Mouse (Mus musculus): ENCODE data around the gene Xrra1. TPM values are rescaled to one million over a fixed set of nuclear protein-coding genes. Genes with fewer than 3 reads are reported as not detected.

Gene Xrra1
- polyA plus RNA-seq, 2 experiments: 0.20 to 0.25 TPM

- H3K9ac ChIP-seq (ENCODE audit: low read depth, low read length, severe bottlenecking): no peak overlapping the region
- 86% methylated on average over 6 of the region's 6 CpGs for WGBS
- H3K4me2 ChIP-seq (replicated peaks; ENCODE audit: low read depth, low read length, severe bottlenecking): no peak overlapping the region
- no peak for TF ChIP-seq POLR2A (IDR thresholded peaks at IDR 0.05; ENCODE audit: borderline replicate concordance, extremely low read depth, insufficient read depth, insufficient read length)
- no peaks in the 10 kb centered on the region for H3K36me3 ChIP-seq (ENCODE audit: control insufficient read depth, insufficient read depth, low read length)
- no peak for DNase-seq (ENCODE audit: low spot score)
- no peaks in the 10 kb centered on the region for H3K27me3 ChIP-seq (ENCODE audit: control insufficient read depth, insufficient read depth, low read length)
- no peak overlapping the region for H3K27ac ChIP-seq (replicated peaks; ENCODE audit: low read depth, low read length)
- H3K9me3 ChIP-seq (ENCODE audit: control insufficient read depth, low read length): no peaks in the 10 kb centered on the region
- no peak overlapping the region for H3K4me3 ChIP-seq (replicated peaks; ENCODE audit: low read length)
- no peaks in the 10 kb centered on the region for H3K4me1 ChIP-seq (ENCODE audit: control insufficient read depth, insufficient read depth, low read length)
- no peak for ATAC-seq (ENCODE audit: low FRiP score, low read depth)
These were observed 35.6 kb downstream of the Xrra1 start for GRCm38 (mm10) chr7:99894478-99894877.

GRCm38 (mm10) chr7:99896905-99897304, 38.0 kb downstream of the Xrra1 start:
- no peak for TF ChIP-seq POLR2A (IDR thresholded peaks at IDR 0.05; ENCODE audit: borderline replicate concordance, extremely low read depth, insufficient read depth, insufficient read length)
- Histone ChIP-seq H3K36me3 (ENCODE audit: control insufficient read depth, insufficient read depth, low read length) (no peaks in the 10 kb centered on the region), H3K27me3 (ENCODE audit: control insufficient read depth, insufficient read depth, low read length) (no peaks in the 10 kb centered on the region), H3K9me3 (ENCODE audit: control insufficient read depth, low read length) (no peaks in the 10 kb centered on the region), H3K9ac (ENCODE audit: low read depth, low read length, severe bottlenecking) (no peak overlapping the region), H3K27ac (replicated peaks; ENCODE audit: low read depth, low read length) (no peak overlapping the region), H3K4me1 (ENCODE audit: control insufficient read depth, insufficient read depth, low read length) (no peaks in the 10 kb centered on the region), H3K4me2 (replicated peaks; ENCODE audit: low read depth, low read length, severe bottlenecking) (no peak overlapping the region), H3K4me3 (replicated peaks; ENCODE audit: low read length) (no peak overlapping the region)
- no peak for ATAC-seq (ENCODE audit: low FRiP score, low read depth)
- DNase-seq (ENCODE audit: low spot score): no peak
- 82% methylated on average over 4 of the region's 4 CpGs for WGBS

GRCm38 (mm10) chr7:99902208-99902607, 43.3 kb downstream of the Xrra1 start:
- TF ChIP-seq POLR2A (IDR thresholded peaks at IDR 0.05; ENCODE audit: borderline replicate concordance, extremely low read depth, insufficient read depth, insufficient read length): no peak
- WGBS: 65% methylated on average over 4 of the region's 4 CpGs
- Histone ChIP-seq H3K36me3 (ENCODE audit: control insufficient read depth, insufficient read depth, low read length) (no peaks in the 10 kb centered on the region), H3K4me3 (replicated peaks; ENCODE audit: low read length) (no peak overlapping the region), H3K27me3 (ENCODE audit: control insufficient read depth, insufficient read depth, low read length) (no peaks in the 10 kb centered on the region), H3K4me2 (replicated peaks; ENCODE audit: low read depth, low read length, severe bottlenecking) (no peak overlapping the region), H3K9me3 (ENCODE audit: control insufficient read depth, low read length) (no peaks in the 10 kb centered on the region), H3K27ac (replicated peaks; ENCODE audit: low read depth, low read length) (no peak overlapping the region), H3K9ac (ENCODE audit: low read depth, low read length, severe bottlenecking) (no peak overlapping the region), H3K4me1 (ENCODE audit: control insufficient read depth, insufficient read depth, low read length) (no peaks in the 10 kb centered on the region)
- DNase-seq (ENCODE audit: low spot score) (no peak), ATAC-seq (ENCODE audit: low FRiP score, low read depth) (no peak)

DNA sequence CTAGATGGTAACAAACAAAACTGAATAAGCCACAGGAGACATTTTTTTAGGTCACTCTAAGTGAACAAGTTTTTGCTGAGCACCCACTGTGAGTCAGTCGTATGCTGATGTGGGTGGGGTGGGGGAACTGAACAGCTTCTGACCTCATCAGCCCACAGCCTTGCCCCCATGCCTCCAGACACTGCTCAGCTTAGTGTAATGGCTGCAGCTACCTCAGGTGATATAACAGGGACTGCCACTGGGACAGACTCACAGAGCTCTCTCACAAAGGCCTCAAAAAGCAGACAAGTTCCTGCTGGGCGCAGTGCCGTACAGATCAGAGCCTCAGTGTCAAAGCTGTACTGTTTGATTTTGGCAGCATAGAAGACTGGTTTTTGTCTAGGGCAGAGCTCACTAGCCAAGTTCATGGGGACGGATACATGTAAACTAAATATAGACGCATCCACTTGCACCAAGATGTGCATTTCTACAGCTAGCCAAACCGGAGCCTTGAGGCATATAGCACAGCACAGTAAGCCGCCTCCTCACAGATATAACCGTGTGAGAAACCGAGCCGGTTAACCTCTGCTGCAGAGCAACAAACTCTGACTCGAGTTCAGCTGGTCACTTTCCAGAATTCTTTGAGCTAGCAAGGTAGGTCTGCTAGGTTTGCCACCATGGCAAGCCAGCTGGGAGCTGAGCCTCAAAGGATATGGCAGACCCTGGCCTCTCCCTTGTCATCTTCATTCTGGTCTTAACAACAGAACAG, 44.2 kb downstream of the Xrra1 start:
- no peak for TF ChIP-seq POLR2A (IDR thresholded peaks at IDR 0.05; ENCODE audit: borderline replicate concordance, extremely low read depth, insufficient read depth, insufficient read length)
- H3K4me2 ChIP-seq (replicated peaks; ENCODE audit: low read depth, low read length, severe bottlenecking): no peak overlapping the region
- H3K9ac ChIP-seq (ENCODE audit: low read depth, low read length, severe bottlenecking): no peak overlapping the region
- H3K9me3 ChIP-seq (ENCODE audit: control insufficient read depth, low read length): no peaks in the 10 kb centered on the region
- no peaks in the 10 kb centered on the region for H3K36me3 ChIP-seq (ENCODE audit: control insufficient read depth, insufficient read depth, low read length)
- 69% methylated on average over 11 of the region's 11 CpGs for WGBS
- H3K27ac ChIP-seq (replicated peaks; ENCODE audit: low read depth, low read length): no peak overlapping the region
- no peak overlapping the region for H3K4me3 ChIP-seq (replicated peaks; ENCODE audit: low read length)
- ATAC-seq (ENCODE audit: low FRiP score, low read depth): no peak
- H3K27me3 ChIP-seq (ENCODE audit: control insufficient read depth, insufficient read depth, low read length): no peaks in the 10 kb centered on the region
- H3K4me1 ChIP-seq (ENCODE audit: control insufficient read depth, insufficient read depth, low read length): no peaks in the 10 kb centered on the region
- no peak for DNase-seq (ENCODE audit: low spot score)

DNA sequence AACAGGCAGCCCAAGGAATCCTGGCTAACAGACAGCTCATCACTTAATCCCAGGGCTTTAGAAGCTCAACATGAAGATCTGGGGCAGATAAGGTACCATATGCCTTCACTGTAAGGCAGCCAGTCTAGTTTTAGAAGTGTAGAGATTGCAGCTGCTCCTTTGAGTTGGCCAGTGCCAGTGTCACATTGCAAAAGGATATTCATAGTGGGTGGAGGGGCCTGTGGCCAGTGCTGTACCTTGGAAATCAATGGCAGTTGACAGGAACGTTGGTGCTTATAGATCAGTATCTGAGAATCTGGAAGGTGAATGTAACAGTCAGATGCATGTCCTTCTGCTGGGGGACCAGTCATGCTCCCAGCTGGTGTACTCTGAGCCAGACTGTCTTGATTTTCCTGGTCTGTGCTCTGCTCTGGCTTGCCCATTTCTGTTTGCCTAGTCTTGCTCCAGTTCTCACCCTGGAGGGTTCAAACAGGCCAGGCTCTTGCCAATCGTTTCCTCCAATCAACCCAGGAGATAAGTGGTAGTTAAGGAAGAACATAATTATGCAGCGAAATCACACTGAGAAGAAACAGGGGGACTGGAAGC, 45.6 kb downstream of the Xrra1 start:
- no peaks in the 10 kb centered on the region for H3K36me3 ChIP-seq (ENCODE audit: control insufficient read depth, insufficient read depth, low read length)
- no peak for TF ChIP-seq POLR2A (IDR thresholded peaks at IDR 0.05; ENCODE audit: borderline replicate concordance, extremely low read depth, insufficient read depth, insufficient read length)
- H3K9me3 ChIP-seq (ENCODE audit: control insufficient read depth, low read length): no peaks in the 10 kb centered on the region
- no peaks in the 10 kb centered on the region for H3K27me3 ChIP-seq (ENCODE audit: control insufficient read depth, insufficient read depth, low read length)
- DNase-seq (ENCODE audit: low spot score): no peak
- no peak overlapping the region for H3K27ac ChIP-seq (replicated peaks; ENCODE audit: low read depth, low read length)
- ATAC-seq (ENCODE audit: low FRiP score, low read depth): 0 out of 2 replicates have a peak, but pooled peaks have one; percentile 15
- 41% methylated on average over 3 of the region's 3 CpGs for WGBS
- H3K9ac ChIP-seq (ENCODE audit: low read depth, low read length, severe bottlenecking): no peak overlapping the region
- H3K4me2 ChIP-seq (replicated peaks; ENCODE audit: low read depth, low read length, severe bottlenecking): no peak overlapping the region
- no peaks in the 10 kb centered on the region for H3K4me1 ChIP-seq (ENCODE audit: control insufficient read depth, insufficient read depth, low read length)
- H3K4me3 ChIP-seq (replicated peaks; ENCODE audit: low read length): no peak overlapping the region
